Mouse (Mus musculus) layer of hippocampus, postnatal 36 days (tissue): ENCODE data around the gene Cdk14. TPM values are rescaled to one million over a fixed set of nuclear protein-coding genes. Genes with fewer than 3 reads are reported as not detected.

Source experiments
- DNase-seq, 2 experiments: peaks; one replicate each; pipeline ENCODE4 v3.0.0; 2022
- total RNA-seq, 2 experiments: library from RNA; stranded (reverse); gene quantifications; 2 replicates each; pipeline ENCODE4 v1.2.3; 2021

Gene Cdk14
- total RNA-seq, 2 experiments from 2014 or later, result 254 to 260 TPM

DNA sequence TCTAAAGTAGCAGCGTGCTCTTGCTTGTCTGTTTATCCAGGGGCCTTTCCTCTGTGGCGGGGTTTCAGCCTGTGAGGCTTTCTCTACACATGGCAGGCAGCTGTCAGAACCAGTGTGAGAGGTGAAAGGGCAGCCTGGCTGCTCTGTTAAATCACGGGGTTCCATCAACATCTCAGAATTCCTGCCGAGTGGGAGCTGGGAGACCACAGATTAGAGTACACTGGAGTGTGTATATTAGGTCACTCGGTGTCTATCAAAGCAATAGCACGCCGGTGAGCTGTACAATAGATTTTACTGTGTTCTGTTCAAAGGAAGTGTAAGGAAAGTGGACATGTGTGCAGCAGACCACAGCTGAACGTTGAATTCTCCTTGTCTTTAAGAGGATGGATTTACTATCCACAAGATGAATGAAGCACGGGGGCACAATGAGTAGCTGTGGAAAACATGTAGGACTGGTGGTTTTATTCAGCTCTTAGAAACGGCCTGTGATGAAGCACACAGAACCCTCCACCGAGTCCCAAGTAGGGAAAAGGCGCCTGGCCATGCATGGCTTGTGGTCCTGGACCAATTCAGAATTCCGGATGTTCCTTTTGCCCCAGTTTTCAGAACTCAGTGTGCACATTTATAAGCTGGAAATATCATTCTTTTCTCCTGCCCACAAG lies 585.2 kb downstream of the Cdk14 start:
- DNase-seq, result no peak

GRCm38 (mm10) chr5:4833940-4834339 lies 586.2 kb downstream of the Cdk14 start:
- no peak for DNase-seq

DNA sequence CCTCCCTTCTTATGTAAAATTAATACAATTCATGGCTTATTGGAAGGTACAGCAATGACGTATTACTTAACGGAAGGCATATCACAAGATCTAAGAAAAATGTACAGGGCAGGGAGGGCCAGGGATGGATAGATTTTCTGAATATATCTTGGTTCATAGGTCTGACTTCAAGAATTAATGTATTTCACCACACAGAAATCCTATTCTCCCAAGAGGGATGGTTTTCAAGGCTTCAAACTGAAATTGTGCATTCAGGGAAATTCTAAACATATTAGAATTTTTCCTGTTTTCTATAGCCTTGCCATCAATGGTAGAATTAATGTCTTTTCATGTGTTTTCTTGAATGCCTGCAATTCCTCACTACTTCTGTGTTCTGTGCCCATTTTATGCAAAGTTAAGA lies 593.2 kb downstream of the Cdk14 start:
- no peak for DNase-seq

DNA sequence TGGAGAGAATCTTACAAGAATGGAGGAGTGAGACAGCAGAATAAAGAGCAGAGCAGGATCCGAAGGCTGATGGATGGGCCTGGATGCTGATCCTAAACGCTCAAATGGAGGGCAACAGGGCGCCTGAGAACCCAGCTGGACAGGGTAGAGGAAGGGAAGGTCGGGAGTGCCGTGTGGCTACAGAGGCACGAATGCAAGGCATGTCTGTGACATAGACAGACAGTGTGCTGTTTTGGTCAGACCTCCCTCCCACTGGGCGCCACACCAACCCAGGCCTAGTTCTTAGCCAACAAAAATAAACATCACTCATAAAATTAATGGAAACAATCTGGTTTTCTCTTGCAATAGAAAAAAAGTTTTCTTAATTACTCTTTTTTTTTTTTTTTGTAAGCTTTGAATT lies 594.2 kb downstream of the Cdk14 start:
- DNase-seq, result no peak

DNA sequence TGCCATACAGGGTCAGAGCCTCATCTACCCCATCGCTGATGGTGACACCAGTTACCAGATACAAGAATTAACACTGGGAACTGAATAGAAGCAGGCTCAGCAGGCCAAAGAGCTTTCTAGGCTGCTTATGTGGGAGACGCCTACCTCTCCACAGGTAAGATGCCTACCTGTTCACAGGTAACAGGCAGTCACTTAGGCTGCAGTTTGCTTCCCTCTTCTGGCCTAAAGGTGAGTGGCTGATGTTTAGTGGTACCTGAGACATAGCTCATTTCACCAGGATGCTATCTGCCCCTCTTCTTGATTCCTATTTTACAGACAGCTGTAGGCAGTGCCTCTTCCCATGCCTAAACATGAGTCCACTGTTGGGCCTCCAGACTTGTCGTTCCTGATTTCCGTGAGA lies 595.0 kb downstream of the Cdk14 start:
- DNase-seq, result no peak

- DNase-seq, result no peak
Observed at GRCm38 (mm10) chr5:4824171-4824570, 595.9 kb downstream of the Cdk14 start.

GRCm38 (mm10) chr5:4822041-4822440 lies 598.1 kb downstream of the Cdk14 start:
- no peak for DNase-seq

GRCm38 (mm10) chr5:4821368-4821771 lies 598.7 kb downstream of the Cdk14 start:
- no peak for DNase-seq

- DNase-seq, result no peak
Observed at GRCm38 (mm10) chr5:4816981-4817380, 603.1 kb downstream of the Cdk14 start.

GRCm38 (mm10) chr5:4814465-4815204 lies 605.5 kb downstream of the Cdk14 start:
- no peak for DNase-seq

DNA sequence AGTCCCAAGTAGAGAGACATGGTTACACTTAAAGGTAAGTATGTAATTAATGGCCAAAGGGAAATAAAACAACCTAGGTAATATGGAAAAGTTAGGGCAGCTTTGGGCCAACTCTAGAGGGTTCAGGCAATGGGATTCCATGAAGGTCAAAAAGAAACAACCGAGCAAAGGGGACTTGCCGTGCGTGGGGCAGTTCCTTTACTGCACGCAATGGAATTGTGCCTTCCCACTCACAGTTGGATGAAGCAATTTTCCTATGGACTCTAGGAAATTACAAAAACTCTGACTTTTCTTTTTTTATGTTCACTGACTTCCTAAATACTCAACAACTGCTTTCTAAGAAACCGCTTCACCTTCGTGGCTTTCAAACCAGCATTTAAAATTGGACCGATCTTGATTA lies 606.8 kb downstream of the Cdk14 start:
- no peak for DNase-seq

DNA sequence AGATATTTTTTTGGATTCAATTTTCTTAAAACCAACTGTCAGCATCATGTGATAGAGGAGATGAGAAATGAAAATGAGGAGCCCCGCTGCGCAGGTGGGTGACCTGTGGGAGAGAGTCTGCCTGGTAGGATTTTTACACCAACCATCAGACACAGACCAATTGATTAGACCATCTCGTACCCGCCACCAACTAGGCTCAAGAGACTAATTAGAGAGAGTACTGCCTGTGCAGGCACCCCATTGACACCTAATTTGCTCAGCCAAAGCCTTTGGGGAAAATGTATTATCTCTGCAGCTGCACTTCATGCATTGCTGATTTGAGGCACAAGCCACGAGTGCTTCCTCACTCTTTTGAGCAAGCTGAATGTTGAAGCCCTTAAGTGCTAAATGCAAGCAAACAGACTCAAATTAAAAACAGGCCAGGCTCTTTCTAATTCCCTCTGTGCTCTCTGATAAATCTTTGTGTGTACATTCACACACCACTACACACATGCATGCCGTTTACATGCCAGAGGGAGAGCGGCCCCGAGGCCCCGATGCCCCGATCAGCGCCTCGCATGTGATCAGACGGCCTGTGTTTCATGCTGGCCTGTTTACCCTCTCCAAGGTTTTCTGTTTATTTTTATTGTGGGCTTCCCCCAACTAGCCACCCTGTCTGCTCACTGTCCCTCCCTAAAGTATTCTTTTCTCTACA lies 607.9 kb downstream of the Cdk14 start:
- DNase-seq, result no peak

DNA sequence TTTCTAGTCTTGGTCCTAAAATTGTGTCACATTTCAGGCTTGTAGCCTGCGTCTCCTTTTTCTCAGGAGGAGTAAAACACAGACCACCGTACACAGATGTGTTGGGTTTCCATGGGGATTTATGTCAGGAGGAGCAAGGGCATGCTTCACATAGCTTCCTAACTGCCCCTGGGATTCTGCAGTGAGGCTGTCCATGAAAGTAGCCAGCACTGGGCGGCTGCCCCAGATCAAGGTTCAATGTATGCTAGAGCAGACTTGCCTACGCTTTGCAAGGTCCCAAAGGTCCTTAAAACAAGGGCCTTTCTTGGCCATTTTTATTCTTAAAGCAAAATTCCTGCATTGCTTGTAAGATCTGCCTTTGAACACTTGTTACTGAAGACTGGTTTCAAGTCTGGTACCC lies 614.9 kb downstream of the Cdk14 start:
- no peak for DNase-seq

GRCm38 (mm10) chr5:4803708-4804107 lies 616.4 kb downstream of the Cdk14 start:
- no peak for DNase-seq

- DNase-seq, result no peak
Observed at GRCm38 (mm10) chr5:4801971-4802370, 618.1 kb downstream of the Cdk14 start.

DNA sequence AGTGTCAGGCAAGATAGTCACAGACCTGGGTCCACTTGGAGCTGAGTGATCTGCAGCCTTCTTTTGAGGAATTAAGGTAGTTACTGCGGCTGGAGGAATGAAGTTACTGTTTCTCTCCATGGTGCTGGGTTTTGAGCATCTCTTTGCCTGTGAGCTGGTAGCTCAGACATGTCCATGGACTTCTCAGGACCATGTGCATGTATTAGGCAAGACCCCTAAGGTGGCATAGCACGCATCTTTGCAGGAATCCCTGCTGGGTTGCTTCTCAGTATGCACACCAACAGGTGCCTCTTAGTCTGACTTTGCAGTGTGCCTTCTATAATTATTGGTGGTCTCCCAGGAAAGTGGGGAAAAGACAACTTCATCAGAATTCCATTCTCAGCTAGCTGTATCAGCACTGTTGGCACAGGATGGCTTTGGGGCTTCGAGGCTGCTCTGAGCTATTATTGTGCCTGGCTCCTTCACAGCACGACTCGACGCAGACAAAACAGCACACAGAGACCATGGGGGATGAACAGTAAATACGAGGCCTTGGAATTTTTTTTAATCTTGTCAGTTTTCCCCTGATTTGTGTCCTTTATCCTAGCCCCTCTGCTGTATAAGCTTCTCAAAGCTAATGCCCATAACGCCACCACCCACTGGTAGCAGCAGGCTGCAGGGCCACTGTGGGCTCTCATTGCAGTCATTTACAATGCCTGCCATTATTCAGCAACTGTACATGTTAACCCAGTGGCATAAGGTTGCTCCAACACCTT lies 618.8 kb downstream of the Cdk14 start:
- DNase-seq, result no peak

DNA sequence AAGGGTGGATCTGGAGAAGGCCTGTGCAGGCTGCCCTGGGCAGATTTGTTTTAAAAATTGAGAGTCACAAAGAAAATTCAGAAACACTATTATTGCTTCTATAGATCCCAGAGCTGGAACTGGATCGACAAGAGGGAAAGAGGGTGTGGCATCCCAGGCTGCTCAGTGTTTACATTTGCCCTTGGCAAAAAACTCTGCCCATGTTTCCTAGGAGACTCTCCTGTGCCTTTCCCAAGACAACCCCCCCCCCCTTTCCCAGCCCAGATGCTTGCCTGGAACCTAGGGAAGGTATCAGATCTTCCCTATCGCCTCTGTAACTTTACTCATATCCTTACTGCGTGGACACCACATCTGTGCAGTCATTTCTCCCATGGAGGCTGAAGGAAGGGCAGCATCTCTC lies 628.9 kb downstream of the Cdk14 start:
- DNase-seq, result no peak

DNA sequence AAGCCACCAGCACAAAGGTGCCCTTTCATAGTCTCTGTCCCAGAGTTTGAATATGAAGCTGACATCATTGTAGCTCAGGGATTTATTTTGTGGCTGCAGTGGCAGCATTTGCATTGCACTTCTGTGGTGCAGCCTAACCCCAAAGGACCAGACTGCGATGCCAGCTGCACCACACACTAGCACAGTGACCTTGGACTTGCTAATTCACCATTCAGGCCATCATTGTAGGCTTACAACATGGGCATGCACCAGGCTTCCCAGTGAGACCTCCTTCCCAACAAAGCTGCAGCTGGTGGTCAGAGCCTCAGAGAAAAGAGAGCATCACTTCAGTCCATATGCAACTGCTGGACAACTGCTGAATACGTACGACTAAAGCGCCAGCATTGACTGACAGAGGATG lies 629.8 kb downstream of the Cdk14 start:
- DNase-seq, result no peak

DNA sequence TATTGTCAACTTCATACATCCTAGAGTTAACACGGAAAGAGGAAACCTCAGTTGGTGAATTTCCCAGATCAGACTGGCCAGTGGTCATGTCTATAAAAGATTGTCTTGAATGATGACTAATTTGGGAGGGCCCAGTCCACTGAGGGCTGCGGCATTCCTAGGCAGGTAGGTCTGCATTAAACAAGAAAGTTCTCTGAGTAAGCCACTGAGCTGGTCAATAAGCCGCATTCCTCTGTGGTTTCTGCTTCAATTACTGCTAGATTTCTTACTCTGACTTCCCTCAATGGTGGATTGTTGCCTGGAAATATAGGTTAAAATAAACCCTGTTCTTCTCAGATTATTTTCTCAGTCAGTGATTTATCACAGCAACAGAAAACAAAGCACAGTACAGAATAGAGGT lies 631.6 kb downstream of the Cdk14 start:
- no peak for DNase-seq

DNA sequence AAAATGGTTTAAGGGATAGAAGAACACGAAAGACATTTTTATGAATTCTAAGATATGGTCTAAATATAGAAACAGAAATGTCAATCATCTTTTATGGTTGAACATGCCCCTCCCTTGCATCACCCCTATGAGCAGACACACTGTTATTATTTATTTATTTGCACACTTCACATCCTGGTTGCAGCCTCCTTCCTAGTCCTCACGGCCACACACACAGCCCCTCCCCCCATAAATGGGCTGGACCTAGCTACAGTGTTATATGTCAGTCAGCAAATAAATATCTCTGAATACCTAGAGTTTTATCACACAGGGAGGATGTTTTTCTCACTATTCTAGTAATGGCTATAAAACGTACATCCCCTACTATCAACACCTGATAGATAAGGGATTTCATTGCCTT lies 633.3 kb downstream of the Cdk14 start:
- no peak for DNase-seq

DNA sequence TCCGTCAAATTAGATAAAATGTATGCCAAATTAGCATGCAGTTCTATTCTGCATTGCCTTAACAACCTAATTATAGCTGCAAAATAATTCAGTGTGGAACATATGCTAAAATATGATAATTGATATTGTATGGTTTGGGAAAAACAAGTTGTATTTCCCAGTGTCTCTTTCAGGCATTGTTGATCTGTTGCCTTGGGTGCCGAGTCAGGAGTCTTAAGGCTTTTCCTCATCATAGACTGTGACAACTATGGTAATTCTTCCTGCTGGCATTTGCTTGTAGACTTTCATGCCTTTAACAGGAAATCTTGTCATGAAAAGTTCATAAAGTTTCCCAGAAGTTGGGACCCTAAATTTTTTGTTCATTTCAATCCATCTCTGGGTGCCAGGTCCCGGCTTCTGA lies 641.8 kb downstream of the Cdk14 start:
- DNase-seq, result no peak

DNA sequence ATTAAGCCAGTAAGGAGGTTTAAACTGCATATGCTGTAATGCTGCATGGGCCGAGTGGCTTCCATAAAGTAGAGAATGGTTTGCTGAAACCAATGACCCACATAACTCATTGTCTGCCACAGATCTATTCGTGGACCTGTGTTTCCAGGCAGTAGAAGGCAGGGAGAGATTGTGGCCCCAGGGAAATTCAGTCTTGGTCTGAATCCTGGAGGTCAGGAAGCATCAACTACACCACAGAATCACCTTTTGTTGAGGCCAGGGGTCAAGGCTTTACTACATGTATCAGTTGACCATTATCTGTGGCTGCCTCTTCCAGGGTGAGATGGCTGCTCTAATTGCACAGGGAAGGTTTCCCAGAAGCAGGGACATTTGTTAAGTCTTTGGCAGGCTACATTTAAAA lies 643.6 kb downstream of the Cdk14 start:
- DNase-seq, result no peak
